Mouse (Mus musculus) stomach, embryonic 15.5 days (tissue): ENCODE results near the gene Rcc1. TPM values are rescaled to one million over a fixed set of nuclear protein-coding genes. Genes with fewer than 3 reads are reported as not detected.
"Not testable (repeated sequence)": the region's sequence is repeated elsewhere in the genome, so short reads cannot be mapped to it uniquely, and the experiment has no call there.

Experiments
- ATAC-seq: fragments of 200-750 bp; cut with Nextera tagmentation; 2 replicates; pipeline ENCODE4 v1.8.0; 2017; ENCODE audit warnings: low read depth, moderate number of reproducible peaks, moderate TSS enrichment; ENCODE audit not compliant: insufficient read depth, low FRiP score
- H3K27ac ChIP-seq: fragments of 300-500 bp; sonication (generic); 2 replicates; pipeline ENCODE4 v1.5.1; 2015; ENCODE audit warnings: mild to moderate bottlenecking, inconsistent platforms
- H3K27me3 ChIP-seq: fragments of 300-500 bp; sonication (generic); replicated peaks from 2 replicates; pipeline ENCODE4 v1.6.1; 2015; ENCODE audit warnings: inconsistent platforms
- H3K36me3 ChIP-seq: fragments of 300-500 bp; sonication (generic); 2 replicates; pipeline ENCODE4 v1.6.1; 2015; ENCODE audit warnings: inconsistent platforms
- H3K4me1 ChIP-seq: fragments of 300-500 bp; sonication (generic); 2 replicates; pipeline ENCODE4 v1.6.1; 2015; ENCODE audit warnings: inconsistent platforms
- H3K4me2 ChIP-seq: fragments of 300-500 bp; sonication (generic); 2 replicates; pipeline ENCODE4 v1.6.1; 2015; ENCODE audit warnings: mild to moderate bottlenecking, inconsistent platforms
- H3K4me3 ChIP-seq: fragments of 300-500 bp; sonication (generic); replicated peaks from 2 replicates; pipeline ENCODE4 v1.5.1; 2015; ENCODE audit warnings: inconsistent platforms
- H3K9ac ChIP-seq: fragments of 300-500 bp; sonication (generic); 2 replicates; pipeline ENCODE4 v1.6.1; 2015; ENCODE audit warnings: inconsistent platforms
- H3K9me3 ChIP-seq: fragments of 300-500 bp; sonication (generic); 2 replicates; pipeline ENCODE4 v1.6.1; 2016; ENCODE audit warnings: inconsistent platforms
- WGBS: fragments of 180-500 bp; shearing (Covaris S2); methylation state at CpG from one replicate; pipeline ENCODE4 v1.1.7; 2015; 5-methylcytosine and 5-hydroxymethylcytosine counted together
- polyA plus RNA-seq: library from polyadenylated mRNA; unstranded; fragments of >200 nt; fragmentation: Nextera tagmentation; extraction: Ambion mirVana; gene quantifications from 2 replicates; pipeline ENCODE4 v1.2.1, GENCODE M21; 2015

The Rcc1 gene
- polyA plus RNA-seq, 1 experiment from 2014 or later: 68.5 TPM

DNA sequence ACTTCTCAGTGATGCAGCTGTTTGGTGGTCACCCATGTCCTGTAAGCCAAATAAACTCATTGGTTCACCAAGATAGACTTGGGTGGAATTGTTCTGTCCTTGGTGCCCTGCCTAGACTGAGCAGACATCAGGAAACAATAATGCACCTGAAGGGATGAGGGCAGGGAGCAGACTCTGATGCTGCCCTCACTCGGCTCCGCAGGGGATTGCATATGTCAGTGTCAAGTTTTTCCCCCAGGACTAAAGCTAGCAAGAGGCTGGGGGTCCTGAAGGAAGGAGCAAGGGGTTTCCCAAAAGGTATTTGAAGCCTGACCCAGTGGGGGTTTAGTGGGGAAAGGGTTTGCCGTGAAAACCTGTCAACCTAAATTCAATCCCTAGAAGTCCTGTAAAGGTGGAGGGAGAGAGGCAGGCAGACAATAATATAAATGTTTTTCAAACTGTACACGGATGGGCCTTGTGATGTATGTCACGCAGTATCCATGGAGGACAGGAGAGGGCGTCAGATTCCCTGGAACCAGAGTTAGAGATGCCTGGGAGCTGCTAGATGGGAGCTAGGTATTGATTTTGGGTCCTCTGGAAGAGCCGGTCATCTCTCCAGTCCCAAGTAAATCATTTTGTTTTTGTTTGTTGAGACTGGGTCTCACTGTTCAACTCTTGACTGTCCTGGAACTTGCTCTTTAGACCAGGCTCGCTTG, 57.6 kb downstream of the Rcc1 start:
- WGBS: 40% methylated on average over 8 of the region's 8 CpGs
- ATAC-seq: no peak

DNA sequence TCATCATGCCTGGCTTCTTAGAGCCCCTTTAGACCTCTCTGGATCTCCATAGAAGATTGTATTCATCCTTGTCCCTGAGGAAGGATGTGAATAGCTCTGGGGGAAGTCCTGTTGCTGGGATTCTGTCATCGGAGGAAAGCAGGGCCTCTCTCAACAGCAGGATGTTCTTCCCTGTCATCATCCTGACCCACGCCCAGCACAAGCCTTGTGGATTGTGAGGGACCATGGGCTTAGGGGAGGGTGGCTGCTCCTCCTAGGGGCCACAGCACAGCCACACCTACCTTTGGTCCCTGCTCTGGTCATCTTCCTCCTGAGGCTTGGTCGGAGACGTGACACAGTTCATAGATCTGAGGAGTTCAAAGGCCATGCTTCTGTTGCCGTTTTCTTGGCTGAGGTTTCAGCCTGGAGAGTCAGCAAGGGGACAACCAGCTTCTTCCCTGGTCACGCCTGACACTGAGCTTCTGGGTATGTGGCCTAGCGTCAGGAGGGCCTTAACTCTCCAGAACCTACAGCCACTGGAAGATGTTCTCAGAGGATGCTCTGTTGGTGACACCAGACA, 59.6 kb downstream of the Rcc1 start:
- Histone ChIP-seq H3K9ac (no peak overlapping the region), H3K36me3 (peaks cover 13% of the 10 kb centered on the region), H3K27ac (no peak overlapping the region), H3K4me2 (no peak overlapping the region), H3K4me1 (no peaks in the 10 kb centered on the region), H3K27me3 (no peaks in the 10 kb centered on the region), H3K4me3 (no peak overlapping the region), H3K9me3 (peaks cover 3% of the 10 kb centered on the region; the same call in 1 of the 2 replicates)
- no peak for ATAC-seq
- 71% methylated on average over 7 of the region's 7 CpGs for WGBS

More for the DNA sequence above, 57.6 kb downstream of the Rcc1 start:
- no peak overlapping the region for H3K9ac ChIP-seq
- H3K4me2 ChIP-seq: no peak overlapping the region
- peaks cover 7% of the 10 kb centered on the region for H3K36me3 ChIP-seq
- no peak overlapping the region for H3K4me3 ChIP-seq
- H3K4me1 ChIP-seq: no peaks in the 10 kb centered on the region
- H3K27me3 ChIP-seq: no peaks in the 10 kb centered on the region
- H3K27ac ChIP-seq: no peak overlapping the region
- H3K9me3 ChIP-seq: peaks cover 3% of the 10 kb centered on the region; the same call in 1 of the 2 replicates

DNA sequence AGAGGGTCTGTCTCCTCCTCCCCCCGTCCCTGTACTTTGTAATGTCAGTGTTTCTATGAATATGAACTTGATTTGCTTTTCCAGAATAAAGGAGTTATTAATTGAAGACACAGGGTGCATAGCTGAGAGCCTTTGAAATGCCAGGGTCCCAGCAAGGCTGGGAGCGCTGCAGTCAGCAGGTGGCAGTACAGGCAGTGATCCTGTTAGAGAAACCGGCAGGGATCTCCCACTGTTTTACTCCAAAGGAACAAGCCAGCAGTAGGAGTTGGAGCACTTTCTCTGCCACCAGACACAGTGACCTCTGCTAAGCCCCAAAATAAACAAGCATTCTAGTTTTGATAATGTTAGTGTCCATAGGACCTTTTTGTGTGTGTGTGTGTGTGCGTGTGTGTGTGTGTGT, 60.4 kb downstream of the Rcc1 start:
- peaks cover 3% of the 10 kb centered on the region; the same call in 1 of the 2 replicates for H3K9me3 ChIP-seq
- WGBS: 55% methylated on average over 4 of the region's 4 CpGs
- no peak overlapping the region for H3K27ac ChIP-seq
- no peaks in the 10 kb centered on the region for H3K27me3 ChIP-seq
- H3K4me1 ChIP-seq: no peaks in the 10 kb centered on the region
- no peak for ATAC-seq
- H3K4me2 ChIP-seq: no peak overlapping the region
- H3K4me3 ChIP-seq: no peak overlapping the region
- no peak overlapping the region for H3K9ac ChIP-seq
- peaks cover 13% of the 10 kb centered on the region for H3K36me3 ChIP-seq

DNA sequence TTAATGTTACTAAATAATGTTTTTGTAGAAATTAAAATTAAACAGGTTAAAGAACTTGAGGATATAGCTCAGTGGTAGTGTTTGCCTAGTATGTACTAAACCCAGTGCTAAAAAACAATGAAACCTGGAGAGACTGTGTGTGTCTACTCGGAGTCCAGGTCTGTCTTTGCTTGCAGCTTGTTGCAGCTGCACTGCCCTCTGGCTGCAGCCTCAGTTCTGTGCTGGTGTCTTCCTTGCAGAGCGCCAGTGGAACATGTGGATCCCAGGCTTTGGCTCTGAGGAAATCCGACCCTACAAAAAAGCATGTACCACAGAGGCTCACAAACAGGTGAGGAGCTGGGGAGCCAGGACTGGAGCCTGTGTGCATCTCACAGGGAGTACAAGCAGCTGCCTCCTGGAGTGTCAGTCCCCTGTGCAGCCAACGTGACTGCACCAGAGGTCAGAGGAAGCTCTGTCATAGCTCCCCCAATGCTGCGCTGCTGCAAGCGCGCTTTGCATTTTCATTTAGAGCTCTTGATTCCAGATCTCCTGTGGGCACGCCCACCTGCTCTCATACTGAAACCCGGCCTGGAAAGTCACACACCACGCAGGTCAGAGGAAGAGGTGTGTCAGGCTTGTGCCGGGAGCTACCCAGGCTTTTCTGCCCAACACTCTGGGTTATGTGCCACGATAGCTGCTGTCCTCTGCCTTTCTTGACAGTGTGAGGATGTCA, 61.6 kb downstream of the Rcc1 start:
- ATAC-seq: no peak
- WGBS: 86% methylated on average over 12 of the region's 12 CpGs
- H3K4me1 ChIP-seq: no peaks in the 10 kb centered on the region

DNA sequence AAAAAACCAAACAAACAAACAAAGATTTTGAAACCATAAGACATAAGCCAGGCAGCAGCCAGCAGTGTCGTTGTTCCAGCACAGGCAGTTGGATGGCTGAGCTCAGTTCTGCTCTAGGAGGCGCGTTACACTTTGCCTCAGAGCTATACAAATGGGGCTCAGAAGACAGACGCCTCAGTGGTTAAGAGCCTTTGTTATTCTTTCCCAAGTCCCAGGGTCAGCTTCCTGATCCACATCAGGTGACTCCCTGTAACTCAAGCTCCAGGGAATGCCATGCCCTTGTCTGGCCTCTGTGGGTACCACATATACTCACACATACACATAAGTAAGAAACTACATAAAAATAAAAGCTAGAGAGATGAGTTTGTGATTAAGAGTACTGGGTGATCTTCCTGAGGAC, 62.3 kb downstream of the Rcc1 start:
- peaks cover 13% of the 10 kb centered on the region for H3K36me3 ChIP-seq
- no peak for ATAC-seq
- 95% methylated on average over 4 of the region's 4 CpGs for WGBS

More for the DNA sequence above, 61.6 kb downstream of the Rcc1 start:
- H3K36me3 ChIP-seq: peaks cover 13% of the 10 kb centered on the region
- H3K9ac ChIP-seq: no peak overlapping the region
- no peak overlapping the region for H3K4me2 ChIP-seq
- peaks cover 3% of the 10 kb centered on the region; the same call in 1 of the 2 replicates for H3K9me3 ChIP-seq
- no peak overlapping the region for H3K27ac ChIP-seq
- no peak overlapping the region for H3K4me3 ChIP-seq
- H3K27me3 ChIP-seq: no peaks in the 10 kb centered on the region

DNA sequence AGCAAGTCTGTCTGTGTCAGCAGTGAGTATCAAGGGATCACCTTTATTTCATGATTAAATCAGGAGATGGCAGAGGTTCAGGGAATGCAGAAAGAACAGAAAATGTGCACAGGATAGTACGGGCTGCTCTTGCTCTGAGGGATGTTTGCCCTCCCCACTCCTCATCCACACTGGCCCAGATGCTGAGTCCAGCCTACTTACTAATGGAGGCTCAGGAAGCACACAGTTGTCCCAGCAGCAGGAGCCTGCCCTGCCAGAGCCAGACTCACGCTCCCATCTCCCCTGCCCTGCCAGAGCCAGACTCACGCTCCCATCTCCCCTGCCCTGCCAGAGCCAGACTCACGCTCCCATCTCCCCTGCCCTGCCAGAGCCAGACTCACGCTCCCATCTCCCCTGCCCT, 64.6 kb downstream of the Rcc1 start:
- H3K9me3 ChIP-seq, H3K4me1 ChIP-seq, H3K4me3 ChIP-seq, H3K27me3 ChIP-seq, ATAC-seq, H3K9ac ChIP-seq, H3K4me2 ChIP-seq, H3K27ac ChIP-seq: not testable (repeated sequence)
- 89% methylated on average over 5 of the region's 5 CpGs for WGBS
- peaks cover 23% of the 10 kb centered on the region for H3K36me3 ChIP-seq

More for the DNA sequence above, 62.3 kb downstream of the Rcc1 start:
- H3K27me3 ChIP-seq: no peaks in the 10 kb centered on the region
- H3K4me1 ChIP-seq: no peaks in the 10 kb centered on the region
- no peak overlapping the region for H3K27ac ChIP-seq
- no peak overlapping the region for H3K9ac ChIP-seq
- H3K9me3 ChIP-seq: peaks cover 3% of the 10 kb centered on the region; the same call in 1 of the 2 replicates
- no peak overlapping the region for H3K4me3 ChIP-seq
- H3K4me2 ChIP-seq: no peak overlapping the region

Other genes starting within 250 kb of the Rcc1 start
- gene Oprd1, start 209.1 kb downstream of the Rcc1 start, polyA plus RNA-seq: 0.27 and 0.30 TPM in 2 replicates
- 73.3 and 79.5 TPM in 2 replicates for gene Ythdf2, start 141.3 kb downstream of the Rcc1 start, polyA plus RNA-seq
- gene Gmeb1, start 92.0 kb downstream of the Rcc1 start, polyA plus RNA-seq: 30.1 and 30.3 TPM in 2 replicates
- 38.4 and 43.0 TPM in 2 replicates for gene Taf12, start 79.2 kb downstream of the Rcc1 start, polyA plus RNA-seq
- gene Rab42, start 50.2 kb downstream of the Rcc1 start, polyA plus RNA-seq: 1.8 and 2.4 TPM in 2 replicates
- 67.4 and 68.2 TPM in 2 replicates for gene Trnau1ap, start 24.1 kb downstream of the Rcc1 start, polyA plus RNA-seq
- gene Phactr4, start 68.9 kb upstream of the Rcc1 start, polyA plus RNA-seq: 21.1 and 22.6 TPM in 2 replicates
- gene Med18, start 110.3 kb upstream of the Rcc1 start, polyA plus RNA-seq: 22.0 and 23.4 TPM in 2 replicates
- 14.2 TPM in 2 replicates for gene Sesn2, start 156.9 kb upstream of the Rcc1 start, polyA plus RNA-seq
- gene Atpif1, start 180.1 kb upstream of the Rcc1 start, polyA plus RNA-seq: 1,135 and 1,340 TPM in 2 replicates
- gene Dnajc8, start 181.9 kb upstream of the Rcc1 start, polyA plus RNA-seq: 140 and 147 TPM in 2 replicates
- 1.5 and 1.7 TPM in 2 replicates for gene Ptafr, start 210.5 kb upstream of the Rcc1 start, polyA plus RNA-seq